Mouse (Mus musculus) naive thymus-derived CD4-positive, alpha-beta T cell, adult 2 months (primary cell): ENCODE measurements around the gene Arxes1.
"Not testable (repeated sequence)": the region's sequence is repeated elsewhere in the genome, so short reads cannot be mapped to it uniquely, and the experiment has no call there.

Experiments used
- DNase-seq: peaks from one replicate; pipeline ENCODE4 v3.0.0-alpha.2; 2011; ENCODE audit warnings: low read depth

Arxes1 gene

DNA sequence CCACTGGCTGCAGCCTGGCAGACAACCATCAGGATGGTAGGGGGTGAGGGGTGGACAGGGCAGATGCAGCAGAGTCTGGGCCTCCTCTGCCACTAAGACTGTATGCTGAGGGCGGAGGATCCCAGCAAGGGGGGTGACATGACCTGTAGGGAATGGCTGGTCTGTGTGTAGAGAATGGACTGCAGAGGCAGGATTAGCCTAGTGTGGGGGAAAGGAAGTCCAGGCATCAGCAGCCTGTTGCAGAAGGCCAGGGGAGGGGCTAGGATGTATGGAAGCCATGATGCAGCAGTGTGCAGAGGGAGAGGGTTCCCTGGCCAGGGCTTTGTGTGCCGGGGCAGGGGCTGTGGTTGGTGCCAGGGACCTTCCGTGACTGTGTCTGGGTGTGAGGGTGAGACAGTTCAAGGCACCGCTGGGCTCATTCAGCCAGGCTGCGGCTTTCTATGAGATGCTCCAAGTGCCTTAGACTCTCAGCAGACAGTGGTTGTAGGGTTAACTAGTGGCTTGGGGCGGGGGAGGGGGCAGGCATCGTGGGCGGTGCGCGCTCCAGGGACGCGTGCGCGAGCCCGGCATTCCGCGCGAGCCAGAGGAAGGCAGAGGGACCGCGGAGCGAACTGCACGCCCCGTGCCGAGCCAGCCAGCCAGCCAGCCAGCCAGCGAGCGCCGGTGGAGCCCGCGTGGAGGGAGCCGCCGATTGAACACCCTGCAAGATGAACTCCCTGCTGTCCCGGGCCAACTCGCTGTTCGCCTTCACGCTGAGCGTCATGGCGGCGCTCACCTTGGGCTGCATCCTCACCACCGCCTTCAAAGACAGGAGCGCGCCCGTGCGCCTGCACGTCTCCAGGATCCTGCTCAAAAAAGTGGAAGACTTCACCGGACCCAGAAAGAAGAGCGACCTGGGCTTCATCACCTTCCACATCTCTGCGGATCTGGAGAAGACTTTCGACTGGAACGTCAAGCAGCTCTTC lies at the start of gene Arxes1:
Gene Arxes1, plus strand, starts transcription at position 569 of the 965 bp plus-strand sequence.
- DNase-seq, result not testable (repeated sequence)

DNA sequence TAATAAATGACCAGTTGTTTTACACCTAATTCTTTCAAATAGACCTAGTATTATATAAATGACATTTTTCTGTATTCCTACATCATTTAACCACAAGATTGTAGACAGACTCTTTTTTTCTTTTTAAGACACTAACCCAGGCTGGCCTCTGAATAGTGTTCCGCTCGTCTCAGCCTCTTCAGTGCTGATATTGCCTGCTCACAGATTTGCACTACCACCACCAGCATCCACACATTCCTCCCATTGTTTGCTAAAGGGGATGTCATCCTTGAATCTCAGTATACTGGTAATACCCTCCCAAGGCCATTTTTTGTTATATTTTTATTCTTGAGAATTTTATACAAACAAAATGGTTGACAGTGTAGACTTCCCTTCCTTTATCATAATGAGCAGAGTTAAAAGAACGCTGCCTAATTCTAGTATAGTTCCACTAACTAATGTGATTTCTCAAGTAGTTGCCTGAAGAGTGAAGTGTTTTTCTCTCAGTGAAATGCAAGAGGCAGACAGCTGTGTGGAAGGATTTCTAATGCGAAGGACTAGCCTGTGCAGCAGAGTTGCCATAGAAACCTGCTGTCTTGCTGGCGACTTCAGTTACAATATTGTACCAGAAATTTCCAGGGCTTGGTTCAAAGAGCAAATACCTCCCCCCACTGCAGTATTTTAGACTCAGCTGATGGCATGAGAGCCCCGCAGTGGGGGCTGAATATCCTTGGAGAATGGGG lies 48.5 kb upstream of the Arxes1 start:
- DNase-seq, result no peak

DNA sequence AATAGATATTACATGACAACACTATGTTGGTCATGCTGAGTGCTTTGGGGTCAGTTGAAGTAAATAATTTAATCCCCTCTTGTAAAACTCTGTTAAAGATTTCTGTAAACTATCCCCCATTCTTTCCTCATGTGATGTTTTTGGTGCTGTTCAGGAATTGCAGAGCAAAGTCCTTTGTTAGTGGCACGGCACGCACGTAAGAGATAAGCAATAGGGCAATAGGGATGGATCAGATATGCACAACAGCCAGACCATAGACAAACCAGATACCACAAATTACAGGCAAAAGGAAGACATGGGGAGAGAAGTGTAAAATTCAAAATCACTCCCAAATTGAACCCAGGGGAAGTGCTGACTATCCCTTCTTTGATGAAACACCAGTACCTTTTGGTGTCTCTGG lies 46.9 kb upstream of the Arxes1 start:
- no peak for DNase-seq

DNA sequence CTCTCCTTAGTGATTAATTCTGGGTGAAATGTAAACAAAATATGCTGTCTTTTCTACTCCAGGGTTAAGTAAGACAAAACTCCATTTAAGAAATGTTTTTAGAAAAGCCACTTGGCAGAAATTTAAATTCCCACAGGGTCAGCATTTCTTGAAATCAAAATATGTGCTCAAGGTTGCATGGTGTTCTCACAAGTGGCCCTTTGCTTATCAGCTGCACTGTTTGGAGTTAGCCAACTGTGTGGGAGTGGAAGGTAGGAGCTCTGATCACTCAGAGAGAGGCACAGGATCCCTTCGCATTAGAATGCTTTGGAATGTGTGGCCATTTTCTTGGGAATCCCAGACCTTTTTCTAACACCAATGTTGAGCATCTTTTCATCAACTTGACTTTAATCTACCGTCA lies 42.5 kb upstream of the Arxes1 start:
- DNase-seq, result no peak

DNA sequence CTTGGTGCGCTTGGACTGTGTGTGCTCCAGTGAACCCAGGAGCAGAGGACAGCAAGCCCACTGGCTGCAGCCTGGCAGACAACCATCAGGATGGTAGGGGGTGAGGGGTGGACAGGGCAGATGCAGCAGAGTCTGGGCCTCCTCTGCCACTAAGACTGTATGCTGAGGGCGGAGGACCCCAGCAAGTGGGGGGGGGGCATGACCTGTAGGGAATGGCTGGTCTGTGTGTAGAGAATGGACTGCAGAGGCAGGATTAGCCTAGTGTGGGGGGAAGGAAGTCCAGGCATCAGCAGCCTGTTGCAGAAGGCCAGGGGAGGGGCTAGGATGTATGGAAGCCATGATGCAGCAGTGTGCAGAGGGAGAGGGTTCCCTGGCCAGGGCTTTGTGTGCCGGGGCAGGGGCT lies 40.0 kb upstream of the Arxes1 start:
- DNase-seq, result not testable (repeated sequence)

DNA sequence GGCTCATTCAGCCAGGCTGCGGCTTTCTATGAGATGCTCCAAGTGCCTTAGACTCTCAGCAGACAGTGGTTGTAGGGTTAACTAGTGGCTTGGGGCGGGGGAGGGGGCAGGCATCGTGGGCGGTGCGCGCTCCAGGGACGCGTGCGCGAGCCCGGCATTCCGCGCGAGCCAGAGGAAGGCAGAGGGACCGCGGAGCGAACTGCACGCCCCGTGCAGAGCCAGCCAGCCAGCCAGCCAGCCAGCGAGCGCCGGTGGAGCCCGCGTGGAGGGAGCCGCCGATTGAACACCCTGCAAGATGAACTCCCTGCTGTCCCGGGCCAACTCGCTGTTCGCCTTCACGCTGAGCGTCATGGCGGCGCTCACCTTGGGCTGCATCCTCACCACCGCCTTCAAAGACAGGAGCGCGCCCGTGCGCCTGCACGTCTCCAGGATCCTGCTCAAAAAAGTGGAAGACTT lies 39.5 kb upstream of the Arxes1 start, which contains the start of gene Arxes2:
Gene Arxes2, plus strand, starts transcription at position 161 of the 456 bp plus-strand sequence.
- not testable (repeated sequence) for DNase-seq

DNA sequence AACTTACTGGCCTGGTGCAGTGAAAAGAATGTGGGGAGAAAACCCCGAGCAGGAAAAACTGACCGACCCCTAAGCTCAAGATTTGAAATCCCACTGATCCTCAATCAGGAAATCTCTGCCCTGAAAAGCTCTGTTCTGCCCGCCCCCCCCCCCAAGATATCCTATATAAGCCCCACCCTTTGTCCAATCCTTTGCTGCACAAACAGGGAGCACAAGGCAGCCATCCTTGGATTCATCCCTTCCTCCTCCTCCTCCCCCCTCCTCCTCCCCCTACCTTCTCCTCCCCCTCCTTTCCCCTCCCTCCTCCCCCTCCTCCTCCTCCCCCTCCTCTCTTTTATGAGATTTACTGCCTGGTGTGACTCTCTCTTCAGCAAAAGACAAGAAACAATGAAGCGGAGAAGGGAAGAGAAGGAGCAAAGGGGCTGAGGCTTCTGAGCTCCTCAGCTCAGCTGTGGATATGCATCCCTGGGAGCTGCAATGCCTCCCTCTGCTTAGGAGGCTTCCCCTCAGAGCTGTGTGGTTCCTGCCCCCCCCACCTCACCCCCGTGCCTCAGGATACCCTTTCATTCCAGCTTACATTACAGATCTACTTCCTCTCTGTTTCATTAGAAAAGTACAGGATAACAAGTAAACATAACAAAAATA lies 25.8 kb upstream of the Arxes1 start:
- DNase-seq, result no peak

DNA sequence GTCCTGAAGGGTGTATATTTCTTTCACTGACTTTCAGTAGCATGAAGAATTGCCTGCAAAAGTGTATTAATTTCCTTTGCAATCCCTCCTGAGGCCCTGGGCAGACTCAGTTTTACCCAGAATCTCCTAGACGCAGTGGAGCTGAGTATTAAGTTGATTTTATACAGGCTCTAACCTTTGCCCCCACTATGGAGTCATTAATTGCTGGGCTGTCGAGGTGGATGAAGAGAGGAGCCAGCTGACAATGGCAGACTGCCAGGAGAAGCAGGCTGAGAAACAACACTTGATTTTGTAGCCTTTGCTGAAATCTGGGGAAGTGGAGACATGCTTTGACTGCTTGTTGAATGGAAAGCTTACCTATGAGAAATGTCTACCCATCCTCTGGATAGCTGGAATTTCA lies 18.8 kb upstream of the Arxes1 start:
- no peak for DNase-seq

DNA sequence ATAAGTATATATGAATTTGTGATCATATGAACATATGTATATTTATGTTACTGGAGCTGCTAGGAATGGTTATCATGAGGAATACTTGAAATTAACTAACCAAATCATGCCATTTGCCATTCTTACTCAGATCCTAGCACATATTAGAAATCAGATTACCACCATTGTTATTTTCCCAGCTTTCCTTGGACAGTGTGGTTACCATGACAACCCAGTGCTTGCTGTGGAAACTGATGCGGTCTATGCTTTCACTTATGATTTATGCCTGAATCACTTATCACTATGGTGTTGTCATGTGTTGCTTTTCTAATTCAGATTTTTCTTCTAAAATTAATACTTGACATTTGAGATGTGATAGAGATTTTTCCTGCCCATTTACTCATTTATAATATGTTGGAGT lies 2.8 kb upstream of the Arxes1 start:
- no peak for DNase-seq

DNA sequence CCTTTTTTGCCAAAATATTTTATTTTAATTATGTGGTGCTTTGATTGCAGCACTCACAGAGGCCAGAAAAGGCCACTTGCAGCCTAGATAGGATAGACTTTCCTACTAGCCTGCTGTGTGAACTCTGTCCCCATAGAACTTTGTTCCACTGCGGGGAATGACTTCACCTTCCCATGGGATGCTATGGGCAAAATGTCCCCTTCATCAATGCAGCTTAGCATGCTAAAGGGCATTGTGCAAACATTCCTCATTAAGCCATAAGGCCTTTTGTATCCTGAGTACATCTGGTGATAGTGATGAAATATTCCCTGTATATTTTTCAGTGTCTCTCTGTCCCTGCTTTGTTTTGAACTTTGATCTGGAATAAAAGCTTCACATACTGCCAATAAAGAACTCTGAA lies 10.6 kb downstream of the Arxes1 start:
- no peak for DNase-seq

DNA sequence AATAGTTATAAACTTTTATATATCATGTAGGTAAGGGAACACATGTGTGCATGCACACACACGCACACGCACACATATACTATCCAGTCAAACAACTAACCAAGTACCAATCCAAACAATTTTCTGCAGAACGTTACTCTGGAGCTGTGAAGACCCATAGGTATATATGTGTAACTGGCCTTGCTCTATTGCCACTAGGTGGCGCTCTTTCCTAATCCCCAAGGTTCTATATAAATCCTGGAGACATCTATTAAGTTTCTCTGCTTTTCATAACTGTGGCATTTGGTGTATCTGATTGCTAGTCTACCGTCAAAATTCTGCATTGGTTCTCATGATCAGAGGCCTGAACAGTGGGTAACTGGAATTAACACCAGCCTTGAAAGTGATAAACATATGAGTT lies 14.4 kb downstream of the Arxes1 start:
- DNase-seq, result peak; percentile 46

DNA sequence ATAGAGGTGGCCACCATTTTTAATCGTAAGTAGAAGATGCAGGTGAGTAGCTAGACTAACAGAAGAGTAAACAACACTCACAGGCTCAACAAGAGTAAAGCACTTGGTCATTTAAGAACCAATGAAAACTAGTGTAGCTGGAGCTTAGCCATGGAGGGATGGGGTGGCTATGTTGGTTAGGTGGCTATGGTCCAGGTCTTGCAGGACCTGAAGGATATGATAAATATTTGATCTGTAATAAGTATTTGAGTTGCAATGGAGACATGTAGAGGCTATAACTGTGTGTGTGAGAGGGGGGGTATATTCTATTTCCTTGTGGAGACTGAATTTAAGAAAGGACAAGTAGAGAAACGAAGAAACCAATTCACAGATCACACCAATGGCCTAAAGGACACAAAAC lies 18.1 kb downstream of the Arxes1 start:
- DNase-seq, result no peak

DNA sequence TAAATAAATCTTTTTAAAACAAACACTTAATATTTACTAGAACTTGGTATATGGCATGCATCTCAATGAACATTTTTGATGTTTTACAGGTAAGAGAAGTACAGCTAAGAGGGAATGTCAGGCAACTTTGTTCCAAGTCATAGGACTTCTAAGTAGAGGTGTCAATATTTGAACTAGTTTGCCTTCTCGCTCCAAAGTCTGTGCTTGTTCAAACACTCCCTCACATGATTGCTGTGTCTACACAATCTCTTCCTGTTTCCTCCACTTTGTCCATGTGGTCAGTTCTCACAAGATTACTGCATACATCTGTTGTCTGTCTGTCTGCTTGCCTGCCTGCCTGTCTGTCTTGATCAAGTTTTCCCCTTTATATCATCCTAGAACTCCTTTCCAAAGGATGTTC lies 27.5 kb downstream of the Arxes1 start:
- DNase-seq, result no peak

DNA sequence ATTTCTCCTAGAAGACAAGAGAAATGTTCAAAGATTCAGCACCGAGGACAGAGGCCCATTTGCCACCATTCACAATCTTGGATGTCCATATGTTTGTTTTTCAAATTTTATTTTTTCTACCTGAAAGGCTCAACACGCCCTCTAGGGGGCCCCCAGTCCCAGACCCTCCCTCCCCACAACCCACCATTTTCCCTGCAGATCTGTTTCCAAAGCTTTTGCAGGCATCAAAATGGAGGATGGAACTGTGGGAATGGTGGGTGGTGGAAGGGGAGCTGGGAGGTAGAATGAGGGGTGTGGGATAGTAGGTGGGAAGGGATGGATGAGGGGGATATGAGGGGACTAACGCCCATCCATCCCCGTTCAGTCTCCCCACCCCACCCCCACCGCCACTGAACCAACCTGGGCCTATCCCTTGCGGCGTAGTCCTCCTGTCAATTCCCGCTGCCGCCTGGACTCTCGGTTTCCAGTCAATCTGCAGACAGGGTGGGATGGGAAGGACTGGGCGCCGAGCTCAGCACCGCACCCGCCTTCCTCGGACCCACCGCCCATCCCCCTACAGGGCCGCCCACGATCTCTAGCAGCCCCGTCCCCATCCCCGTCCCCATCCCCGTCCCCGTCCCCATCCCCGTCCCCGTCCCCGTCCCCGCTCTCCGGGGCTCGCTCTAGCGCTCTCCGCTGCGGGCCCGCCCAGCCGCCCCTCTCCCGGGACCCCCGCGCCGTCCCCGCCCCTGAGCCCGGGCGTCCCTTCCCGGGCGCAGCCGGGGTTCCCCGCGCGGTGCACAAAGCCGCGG lies 34.2 kb downstream of the Arxes1 start:
- DNase-seq, result not testable (repeated sequence)

DNA sequence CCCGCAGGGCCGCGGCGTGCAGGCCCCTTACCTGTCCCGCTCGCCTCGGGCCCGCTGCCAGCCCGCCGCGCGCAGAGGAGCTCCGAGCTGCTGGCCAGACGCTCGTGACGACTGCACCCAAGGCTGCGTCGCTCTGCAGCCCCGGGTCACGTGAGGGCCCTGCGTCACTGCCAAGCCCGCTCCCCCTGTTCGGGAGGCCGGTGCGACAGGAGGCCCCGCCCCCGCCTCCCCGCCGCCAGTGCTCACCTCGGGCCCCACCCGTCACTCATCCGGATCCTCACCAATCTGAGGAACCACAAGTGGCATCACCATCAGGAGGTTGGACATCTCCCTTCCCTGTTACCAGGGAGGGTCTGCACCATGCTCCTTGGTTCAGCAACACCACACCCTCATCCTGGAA lies 34.9 kb downstream of the Arxes1 start, which contains the start of gene Bex2:
Gene Bex2, minus strand, starts transcription at position 217 of the 400 bp plus-strand sequence.
- DNase-seq, result not testable (repeated sequence)
